Mouse (Mus musculus): ENCODE data around the gene Olr1.

DNA sequence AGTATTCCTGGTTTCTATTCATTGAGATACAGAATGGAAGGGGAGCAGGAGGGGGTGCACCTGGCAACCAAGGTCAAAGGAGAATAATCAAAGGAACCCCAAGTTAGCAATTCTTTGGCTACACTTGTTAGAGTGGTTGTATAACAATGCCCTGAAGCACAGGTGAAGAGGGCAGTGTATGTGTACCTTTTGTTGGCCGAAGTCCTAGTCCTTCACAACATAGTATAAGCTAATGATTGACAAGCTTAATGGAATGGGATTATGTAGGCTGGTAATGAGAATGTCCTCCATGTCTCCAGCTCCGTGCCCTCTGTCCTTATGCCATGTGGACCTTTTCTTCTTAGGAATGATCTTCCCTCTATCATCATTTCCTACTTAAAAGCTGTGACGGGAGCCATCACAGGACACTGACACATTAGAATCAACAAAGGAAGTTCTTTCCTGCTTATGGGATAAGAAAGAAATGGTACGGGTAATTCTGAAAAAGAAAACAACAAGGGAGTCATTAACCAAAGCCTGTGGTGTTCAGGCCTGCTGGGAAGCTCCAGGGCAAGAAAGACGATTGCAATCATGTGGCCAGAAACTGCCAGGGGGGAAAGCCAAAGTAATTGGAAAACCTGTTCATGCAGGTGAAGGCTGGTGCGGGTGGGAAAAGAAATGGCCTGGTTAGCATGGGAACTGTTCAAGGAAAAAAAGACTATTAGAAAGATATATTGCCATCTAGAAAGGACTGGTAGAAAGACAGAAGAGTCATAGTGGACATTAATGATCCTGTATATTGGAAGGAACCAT lies 3.4 kb upstream of the Olr1 start:
- TF ChIP-seq EP300 (IDR thresholded peaks at IDR 0.05; ENCODE audit: low read depth) (no peak), CTCF (IDR thresholded peaks at IDR 0.05; ENCODE audit: low read depth) (no peak)
